ENCODE assay signal across 18 mouse cellular contexts in genomic region chr12:99063441-99063840, GRCm38 (mm10).
"Had no signal": no experiment of that assay in that cellular context is flagged by ENCODE, and none has a peak within 500 bp of the region (broad histone marks: within the 10 kb centered on the region; RNA-seq: fewer than 3 reads in every experiment).

No protein-coding gene starts in this region.

- H3K4me3 ChIP-seq: layer of hippocampus, adult 2 months; liver, embryonic 13.5 days; neural tube, embryonic 13.5 days had no signal

- H3K9me3 ChIP-seq: liver, embryonic 13.5 days; neural tube, embryonic 13.5 days had no signal

- H3K4me2 ChIP-seq: liver, embryonic 13.5 days; midbrain, embryonic 11.5 days; neural tube, embryonic 13.5 days had no signal

- H3K27me3 ChIP-seq: neural tube, embryonic 13.5 days had no signal

- DNase-seq: kidney, adult 9 months; kidney, postnatal 25 days; layer of hippocampus, adult 9-11 months; liver, embryonic 13.5 days; lung, adult 2 months; lung, postnatal 14 days; lung, postnatal 4 days; midbrain, embryonic 14.5 days; right cerebral cortex, adult 18-20 months; right cerebral cortex, postnatal 14 days; right cerebral cortex, postnatal 4 days; thymus, adult 2 months; thymus, postnatal 25 days had no signal

- H3K36me3 ChIP-seq: liver, embryonic 13.5 days; neural tube, embryonic 13.5 days had no signal

- H3K9ac ChIP-seq: liver, embryonic 13.5 days; neural tube, embryonic 13.5 days had no signal

- H3K4me1 ChIP-seq: liver, embryonic 13.5 days had no signal

- H3K27ac ChIP-seq: kidney, postnatal 0 days; layer of hippocampus, adult 2 months; liver, embryonic 13.5 days; neural tube, embryonic 13.5 days; stomach, postnatal 0 days had no signal
